Mouse (Mus musculus) embryonic facial prominence, embryonic 13.5 days (tissue): Measurements from ENCODE around the gene Ube2g1. TPM values are rescaled to one million over a fixed set of nuclear protein-coding genes. Genes with fewer than 3 reads are reported as not detected.

ENCODE experiments used
- ATAC-seq: fragments of 200-750 bp; cut with Nextera tagmentation; 2 replicates; pipeline ENCODE4 v1.8.0; 2017; ENCODE audit warnings: low read depth; ENCODE audit not compliant: insufficient number of reproducible peaks, insufficient read depth, low FRiP score, low TSS enrichment
- H3K27ac ChIP-seq: fragments of 300-500 bp; sonication (generic); 2 replicates; pipeline ENCODE4 v1.5.1; 2015; ENCODE audit warnings: moderate library complexity, mild to moderate bottlenecking, inconsistent platforms
- H3K27me3 ChIP-seq: fragments of 300-500 bp; sonication (generic); 2 replicates; pipeline ENCODE4 v1.6.1; 2015; ENCODE audit warnings: mild to moderate bottlenecking, inconsistent platforms
- H3K36me3 ChIP-seq: fragments of 300-500 bp; sonication (generic); 2 replicates; pipeline ENCODE4 v1.6.1; 2015; ENCODE audit warnings: mild to moderate bottlenecking, inconsistent platforms
- H3K4me1 ChIP-seq: fragments of 300-500 bp; sonication (generic); 2 replicates; pipeline ENCODE4 v1.6.1; 2015; ENCODE audit warnings: inconsistent platforms
- H3K4me2 ChIP-seq: fragments of 300-500 bp; sonication (generic); 2 replicates; pipeline ENCODE4 v1.6.1; 2015; ENCODE audit warnings: moderate library complexity, mild to moderate bottlenecking, inconsistent platforms
- H3K4me3 ChIP-seq: fragments of 300-500 bp; sonication (generic); 2 replicates; pipeline ENCODE4 v1.5.1; 2015; ENCODE audit warnings: mild to moderate bottlenecking, inconsistent platforms
- H3K9ac ChIP-seq: fragments of 300-500 bp; sonication (generic); 2 replicates; pipeline ENCODE4 v1.6.1; 2015; ENCODE audit warnings: mild to moderate bottlenecking, inconsistent platforms
- H3K9me3 ChIP-seq: fragments of 300-500 bp; sonication (generic); 2 replicates; pipeline ENCODE4 v1.6.1; 2016; ENCODE audit warnings: inconsistent platforms
- WGBS: fragments of 180-500 bp; shearing (Covaris S2); methylation state at CpG from one replicate; pipeline ENCODE4 v1.1.7; 2015; ENCODE audit warnings: mixed read lengths; 5-methylcytosine and 5-hydroxymethylcytosine counted together
- polyA plus RNA-seq: library from polyadenylated mRNA; unstranded; fragments of >200 nt; fragmentation: Nextera tagmentation; extraction: Ambion mirVana; gene quantifications from 2 replicates; pipeline ENCODE4 v1.2.1, GENCODE M21; 2015

Gene Ube2g1
- polyA plus RNA-seq, 1 experiment from 2014 or later = 75.3 TPM

- H3K4me3 ChIP-seq = peak overlapping the region; percentile 40
- ATAC-seq = no peak
- WGBS = 5% methylated on average over 24 of the region's 24 CpGs
- H3K4me2 ChIP-seq = peak overlapping the region; percentile 65
- peak overlapping the region; percentile 55 for H3K9ac ChIP-seq
- 0 out of 2 replicates have a peak overlapping the region, but pooled peaks have one; percentile 1 for H3K27ac ChIP-seq
- peaks cover 14% of the 10 kb centered on the region; the same call in 1 of the 2 replicates for H3K4me1 ChIP-seq
- peaks cover 9% of the 10 kb centered on the region for H3K27me3 ChIP-seq
- H3K36me3 ChIP-seq = no peaks in the 10 kb centered on the region
- H3K9me3 ChIP-seq = no peaks in the 10 kb centered on the region
Observed at GRCm38 (mm10) chr11:72576466-72577351, 30.4 kb upstream of the Ube2g1 start.

- WGBS = 39% methylated on average over 4 of the region's 4 CpGs
- no peak overlapping the region for H3K9ac ChIP-seq
- peaks cover 24% of the 10 kb centered on the region for H3K4me1 ChIP-seq
- no peak overlapping the region for H3K4me2 ChIP-seq
- H3K27me3 ChIP-seq = peaks cover 9% of the 10 kb centered on the region
- no peaks in the 10 kb centered on the region for H3K36me3 ChIP-seq
- no peak overlapping the region for H3K4me3 ChIP-seq
- H3K27ac ChIP-seq = no peak overlapping the region
- no peak for ATAC-seq
- no peaks in the 10 kb centered on the region for H3K9me3 ChIP-seq
Observed at GRCm38 (mm10) chr11:72578471-72578870, 28.6 kb upstream of the Ube2g1 start.

GRCm38 (mm10) chr11:72581609-72582447 is 25.3 kb upstream of the Ube2g1 start:
- Histone ChIP-seq H3K4me2 (no peak overlapping the region), H3K36me3 (no peaks in the 10 kb centered on the region), H3K27me3 (peaks cover 6% of the 10 kb centered on the region), H3K9me3 (no peaks in the 10 kb centered on the region), H3K9ac (peak overlapping the region; percentile 23; the same call in 1 of the 2 replicates), H3K4me1 (peaks cover 16% of the 10 kb centered on the region), H3K4me3 (no peak overlapping the region), H3K27ac (peak overlapping the region; percentile 66; the same call in 1 of the 2 replicates)
- ATAC-seq = no peak
- 41% methylated on average over 8 of the region's 8 CpGs for WGBS

- peak overlapping the region; percentile 23; the same call in 1 of the 2 replicates for H3K9ac ChIP-seq
- H3K4me1 ChIP-seq = peaks cover 14% of the 10 kb centered on the region
- WGBS = 10% methylated on average over 3 of the region's 3 CpGs
- H3K27me3 ChIP-seq = peaks cover 6% of the 10 kb centered on the region
- H3K4me2 ChIP-seq = no peak overlapping the region
- no peak for ATAC-seq
- H3K36me3 ChIP-seq = no peaks in the 10 kb centered on the region
- no peak overlapping the region for H3K4me3 ChIP-seq
- no peaks in the 10 kb centered on the region for H3K9me3 ChIP-seq
- peak overlapping the region; percentile 66; the same call in 1 of the 2 replicates for H3K27ac ChIP-seq
Observed at GRCm38 (mm10) chr11:72582448-72582705, 24.7 kb upstream of the Ube2g1 start.

GRCm38 (mm10) chr11:72583092-72583491 is 24.0 kb upstream of the Ube2g1 start:
- no peak for ATAC-seq
- no peak overlapping the region for H3K4me3 ChIP-seq
- no peak overlapping the region for H3K27ac ChIP-seq
- H3K4me2 ChIP-seq = no peak overlapping the region
- 61% methylated on average over 2 of the region's 2 CpGs for WGBS
- peaks cover 14% of the 10 kb centered on the region for H3K4me1 ChIP-seq
- no peak overlapping the region for H3K9ac ChIP-seq
- no peaks in the 10 kb centered on the region for H3K36me3 ChIP-seq
- no peaks in the 10 kb centered on the region for H3K9me3 ChIP-seq
- H3K27me3 ChIP-seq = no peaks in the 10 kb centered on the region

GRCm38 (mm10) chr11:72586570-72586969 is 20.5 kb upstream of the Ube2g1 start:
- 88% methylated on average over 3 of the region's 3 CpGs for WGBS
- ATAC-seq = no peak
- no peak overlapping the region for H3K9ac ChIP-seq
- H3K9me3 ChIP-seq = no peaks in the 10 kb centered on the region
- H3K27ac ChIP-seq = no peak overlapping the region
- H3K27me3 ChIP-seq = no peaks in the 10 kb centered on the region
- peaks cover 12% of the 10 kb centered on the region for H3K4me1 ChIP-seq
- no peak overlapping the region for H3K4me3 ChIP-seq
- H3K36me3 ChIP-seq = no peaks in the 10 kb centered on the region
- no peak overlapping the region for H3K4me2 ChIP-seq

- 56% methylated on average over 7 of the region's 7 CpGs for WGBS
- no peaks in the 10 kb centered on the region for H3K9me3 ChIP-seq
- H3K4me2 ChIP-seq = no peak overlapping the region
- no peak overlapping the region for H3K4me3 ChIP-seq
- H3K27me3 ChIP-seq = no peaks in the 10 kb centered on the region
- no peak overlapping the region for H3K27ac ChIP-seq
- no peak overlapping the region for H3K9ac ChIP-seq
- no peaks in the 10 kb centered on the region for H3K36me3 ChIP-seq
- ATAC-seq = no peak
- H3K4me1 ChIP-seq = peaks cover under 1% of the 10 kb centered on the region; the same call in 1 of the 2 replicates
Observed at GRCm38 (mm10) chr11:72587537-72588233, 19.4 kb upstream of the Ube2g1 start.

- Histone ChIP-seq H3K4me1 (no peaks in the 10 kb centered on the region), H3K27ac (no peak overlapping the region), H3K9me3 (no peaks in the 10 kb centered on the region), H3K4me2 (no peak overlapping the region), H3K36me3 (no peaks in the 10 kb centered on the region), H3K27me3 (no peaks in the 10 kb centered on the region), H3K9ac (no peak overlapping the region), H3K4me3 (no peak overlapping the region)
- ATAC-seq = no peak
- WGBS = 74% methylated on average over 2 of the region's 2 CpGs
Observed at GRCm38 (mm10) chr11:72595010-72595737, 11.9 kb upstream of the Ube2g1 start.

- no peak for ATAC-seq
- whole genome bisulfite sequencing = 86% methylated on average over 4 of the region's 4 CpGs
Observed at GRCm38 (mm10) chr11:72597780-72598179, 9.3 kb upstream of the Ube2g1 start.

GRCm38 (mm10) chr11:72607469-72608070 is 487 bp downstream of the Ube2g1 start:
- no peaks in the 10 kb centered on the region for H3K36me3 ChIP-seq
- peak overlapping the region; percentile 94 for H3K4me3 ChIP-seq
- ATAC-seq = peak; percentile 56; the same call in 1 of the 2 replicates
- H3K9ac ChIP-seq = peak overlapping the region; percentile 98
- no peaks in the 10 kb centered on the region for H3K9me3 ChIP-seq
- peak overlapping the region; percentile 68 for H3K4me2 ChIP-seq
- peaks cover 7% of the 10 kb centered on the region for H3K4me1 ChIP-seq
- WGBS = under 1% methylated on average over 43 of the region's 79 CpGs
- H3K27ac ChIP-seq = peak overlapping the region; percentile 98
- no peaks in the 10 kb centered on the region for H3K27me3 ChIP-seq

More at GRCm38 (mm10) chr11:72597780-72598179, 9.3 kb upstream of the Ube2g1 start:
- no peaks in the 10 kb centered on the region for H3K27me3 ChIP-seq
- H3K9ac ChIP-seq = no peak overlapping the region
- no peaks in the 10 kb centered on the region for H3K9me3 ChIP-seq
- no peak overlapping the region for H3K27ac ChIP-seq
- H3K36me3 ChIP-seq = no peaks in the 10 kb centered on the region
- no peak overlapping the region for H3K4me3 ChIP-seq
- no peaks in the 10 kb centered on the region for H3K4me1 ChIP-seq
- H3K4me2 ChIP-seq = no peak overlapping the region
